ENCODE assay signal across 20 mouse cellular contexts in genomic region chr5:138987994-138988393, GRCm38 (mm10). TPM values are rescaled to one million over a fixed set of nuclear protein-coding genes. Genes with fewer than 3 reads are reported as not detected.
A peak's percentile ranks its signal among the peaks of the same experiment; 100 is the strongest.
DNase-seq lines count a peak whose midpoint lies in the region; ATAC-seq and TF ChIP-seq lines count a peak whose summit lies in the region.
"Had no signal": no experiment of that assay in that cellular context is flagged by ENCODE, and none has a peak within 500 bp of the region (broad histone marks: within the 10 kb centered on the region; RNA-seq: fewer than 3 reads in every experiment).

No protein-coding gene starts in this region.

- no peak for ATAC-seq in limb, embryonic 12.5 days (ENCODE audit: insufficient number of reproducible peaks, insufficient read depth, low FRiP score, low TSS enrichment, low read depth)
- ATAC-seq in lung, postnatal 0 days = peak; percentile 57
- ATAC-seq in cerebellum, adult (ENCODE audit: insufficient number of reproducible peaks, low FRiP score, low TSS enrichment) = no peak
- ATAC-seq: inflammation-experienced regulatory T-cells, adult 6 months had no signal

- DNase-seq in gastrocnemius, adult 2 months = no peak
- no peak for DNase-seq in gastrocnemius, adult 8-10 months (ENCODE audit: low spot score in 2 of 2)
- DNase-seq in limb, embryonic 10.5 days (ENCODE audit: low spot score) = no peak
- DNase-seq in NIH3T3 (ENCODE audit: low read depth) = peak; percentile 16
- DNase-seq in lung, postnatal 0 days (ENCODE audit: low spot score) = peak; percentile 48
- no peak for DNase-seq in layer of hippocampus, adult 8-10 months (ENCODE audit: low spot score in 2 of 2)
- DNase-seq: cerebellum, adult 2 months; layer of hippocampus, adult 9-11 months; right cerebral cortex, postnatal 4 days; thymus, adult 18-20 months had no signal

- 72% methylated on average over 10 of the region's 10 CpGs for WGBS in limb, embryonic 12.5 days
- 84% methylated on average over 10 of the region's 10 CpGs for whole genome bisulfite sequencing in limb, embryonic 10.5 days
- WGBS in lung, postnatal 0 days = 38% methylated on average over 10 of the region's 10 CpGs

- TF ChIP-seq EP300 in lung, postnatal 0 days (IDR thresholded peaks at IDR 0.05) = no peak

- peak overlapping the region; percentile 75; the same call in 1 of the 2 replicates for H3K27ac ChIP-seq in gastrocnemius, adult 2 months
- H3K27ac ChIP-seq in limb, embryonic 12.5 days = peak overlapping the region; percentile 17; the same call in 1 of the 2 replicates
- H3K27ac ChIP-seq in limb, embryonic 10.5 days = no peak overlapping the region
- H3K27ac ChIP-seq in lung, postnatal 0 days (ENCODE audit: low read length) = peak overlapping the region; percentile 51; the same call in 1 of the 2 replicates
- H3K27ac ChIP-seq: embryonic facial prominence, embryonic 12.5 days; forebrain, embryonic 10.5 days; liver, embryonic 15.5 days; neural tube, embryonic 12.5 days had no signal

- no peak overlapping the region for H3K4me3 ChIP-seq in gastrocnemius, adult 2 months
- H3K4me3 ChIP-seq in limb, embryonic 12.5 days (replicated peaks) = no peak overlapping the region
- no peak overlapping the region for H3K4me3 ChIP-seq in limb, embryonic 10.5 days
- H3K4me3 ChIP-seq in lung, postnatal 0 days (ENCODE audit: low read depth, low read length) = no peak overlapping the region
- H3K4me3 ChIP-seq: embryonic facial prominence, embryonic 12.5 days; forebrain, embryonic 10.5 days; limb, embryonic 13.5 days; liver, embryonic 15.5 days; neural tube, embryonic 12.5 days had no signal

- H3K9me3 ChIP-seq in limb, embryonic 12.5 days = no peaks in the 10 kb centered on the region
- H3K9me3 ChIP-seq in limb, embryonic 10.5 days (replicated peaks) = no peaks in the 10 kb centered on the region
- no peaks in the 10 kb centered on the region for H3K9me3 ChIP-seq in lung, postnatal 0 days (ENCODE audit: low read length)
- H3K9me3 ChIP-seq: embryonic facial prominence, embryonic 12.5 days; forebrain, embryonic 10.5 days; limb, embryonic 13.5 days; liver, embryonic 15.5 days; neural tube, embryonic 12.5 days had no signal

- H3K4me2 ChIP-seq in limb, embryonic 12.5 days = no peak overlapping the region
- no peak overlapping the region for H3K4me2 ChIP-seq in lung, postnatal 0 days (replicated peaks; ENCODE audit: low read depth, low read length)
- H3K4me2 ChIP-seq: embryonic facial prominence, embryonic 12.5 days; liver, embryonic 15.5 days had no signal

- H3K36me3 ChIP-seq in limb, embryonic 12.5 days = peaks cover 8% of the 10 kb centered on the region; the same call in 1 of the 2 replicates
- H3K36me3 ChIP-seq in limb, embryonic 10.5 days = 0 out of 2 replicates have a peak, but pooled peaks cover 2% of the 10 kb centered on the region
- H3K36me3 ChIP-seq in lung, postnatal 0 days (ENCODE audit: insufficient read depth, low read length) = peaks cover 11% of the 10 kb centered on the region; the same call in 1 of the 2 replicates
- H3K36me3 ChIP-seq: liver, embryonic 15.5 days had no signal

- H3K27me3 ChIP-seq in limb, embryonic 12.5 days = peaks cover 46% of the 10 kb centered on the region
- H3K27me3 ChIP-seq in limb, embryonic 10.5 days (ENCODE audit: low read depth, poor library complexity, severe bottlenecking) = peaks cover 58% of the 10 kb centered on the region
- H3K27me3 ChIP-seq in lung, postnatal 0 days (replicated peaks; ENCODE audit: insufficient read depth, low read length) = peaks cover 1% of the 10 kb centered on the region; the same call in 1 of the 2 replicates
- H3K27me3 ChIP-seq: CH12.LX had no signal

- peaks cover 31% of the 10 kb centered on the region for H3K4me1 ChIP-seq in limb, embryonic 12.5 days (replicated peaks)
- H3K4me1 ChIP-seq in limb, embryonic 10.5 days = peaks cover 19% of the 10 kb centered on the region
- peaks cover 14% of the 10 kb centered on the region; the same call in 1 of the 2 replicates for H3K4me1 ChIP-seq in lung, postnatal 0 days (ENCODE audit: insufficient read depth, low read depth, low read length)

- no peak for TF ChIP-seq CTCF in gastrocnemius, adult 2 months (IDR thresholded peaks at IDR 0.05)
- TF ChIP-seq CTCF in lung, postnatal 0 days (IDR thresholded peaks at IDR 0.05) = no peak

- peak overlapping the region; percentile 31; the same call in 1 of the 2 replicates for H3K9ac ChIP-seq in limb, embryonic 12.5 days (replicated peaks)
- no peak overlapping the region for H3K9ac ChIP-seq in lung, postnatal 0 days (replicated peaks; ENCODE audit: low read depth)
- H3K9ac ChIP-seq: embryonic facial prominence, embryonic 12.5 days; limb, embryonic 13.5 days; liver, embryonic 15.5 days; neural tube, embryonic 12.5 days had no signal

- intact Hi-C loops in gastrocnemius, adult 2 months (cut with DNase I) = no loop called here

RNA-seq across cellular contexts. Expression of gene Pdgfa, which starts 9.2 kb away (rescaled TPM):
- 10 to 100 TPM; 17.8 to 27.4 TPM for total RNA-seq in gastrocnemius, adult 2 months (2021)
- total RNA-seq in gastrocnemius, adult 8-10 months (2022) = 10 to 100 TPM; 19.8 to 32.1 (median 25.2) TPM
- polyA plus RNA-seq in limb, embryonic 12.5 days (2016; fragmentation: Nextera tagmentation; extraction: Ambion mirVana) = 36.1 and 39.7 TPM in 2 replicates
- 26.8 and 28.8 TPM in 2 replicates for polyA plus RNA-seq in limb, embryonic 10.5 days (2016; fragmentation: Nextera tagmentation; extraction: Ambion mirVana)
- polyA plus RNA-seq in lung, postnatal 0 days (2015; fragmentation: Nextera tagmentation; extraction: Ambion mirVana) = 108 and 114 TPM in 2 replicates
- total RNA-seq in layer of hippocampus, adult 8-10 months (2022) = 10 to 100 TPM; 41.3 to 48.8 (median 46.4) TPM
- total RNA-seq: megakaryocyte-erythroid progenitor cell, adult 5-6 weeks had no signal

Comparison
In these comparisons a context has a peak if more than half of its experiments do, and no peak if none do; other contexts are left out.
1. DNase-seq: peak in NIH3T3 (single experiment) and lung, postnatal 0 days (single experiment); none in gastrocnemius, adult 2 months (single experiment), gastrocnemius, adult 8-10 months (0 of 2), limb, embryonic 10.5 days (single experiment) and layer of hippocampus, adult 8-10 months (0 of 2).